Mouse (Mus musculus) heart, embryonic 12.5 days (tissue): ENCODE results near the gene 4921517D22Rik. TPM values are rescaled to one million over a fixed set of nuclear protein-coding genes. Genes with fewer than 3 reads are reported as not detected.

ENCODE experiments used
- ATAC-seq: fragments of 200-750 bp; cut with Nextera tagmentation; 2 replicates; pipeline ENCODE4 v1.8.0; 2017; ENCODE audit warnings: moderate TSS enrichment, moderate library complexity; ENCODE audit not compliant: insufficient number of reproducible peaks, low FRiP score
- H3K27ac ChIP-seq: fragments of 300-500 bp; sonication (generic); 2 replicates; pipeline ENCODE4 v1.5.1; 2016; ENCODE audit warnings: mild to moderate bottlenecking, moderate library complexity; ENCODE audit not compliant: poor library complexity, severe bottlenecking
- H3K27me3 ChIP-seq: fragments of 300-500 bp; sonication (generic); replicated peaks from 2 replicates; pipeline ENCODE4 v1.6.1; 2016; ENCODE audit warnings: mild to moderate bottlenecking, moderate library complexity
- H3K36me3 ChIP-seq: fragments of 300-500 bp; sonication (generic); 2 replicates; pipeline ENCODE4 v1.6.1; 2016; ENCODE audit warnings: mild to moderate bottlenecking, moderate library complexity
- H3K4me1 ChIP-seq: fragments of 300-500 bp; sonication (generic); replicated peaks from 2 replicates; pipeline ENCODE4 v1.6.1; 2016; ENCODE audit warnings: mild to moderate bottlenecking
- H3K4me2 ChIP-seq: fragments of 300-500 bp; sonication (generic); 2 replicates; pipeline ENCODE4 v1.6.1; 2016; ENCODE audit warnings: mild to moderate bottlenecking, moderate library complexity
- H3K4me3 ChIP-seq: fragments of 300-500 bp; sonication (generic); 2 replicates; pipeline ENCODE4 v1.5.1; 2016; ENCODE audit warnings: mild to moderate bottlenecking
- H3K9ac ChIP-seq: fragments of 300-500 bp; sonication (generic); 2 replicates; pipeline ENCODE4 v1.6.1; 2016; ENCODE audit warnings: mild to moderate bottlenecking, moderate library complexity
- H3K9me3 ChIP-seq: fragments of 300-500 bp; sonication (generic); replicated peaks from 2 replicates; pipeline ENCODE4 v1.6.1; 2016; ENCODE audit warnings: mild to moderate bottlenecking, moderate library complexity
- WGBS: fragments of 180-500 bp; shearing (Covaris S2); methylation state at CpG from one replicate; pipeline ENCODE4 v1.1.7; 2016; 5-methylcytosine and 5-hydroxymethylcytosine counted together
- polyA plus RNA-seq: library from polyadenylated mRNA; unstranded; fragments of >200 nt; fragmentation: Nextera tagmentation; extraction: Ambion mirVana; gene quantifications from 2 replicates; pipeline ENCODE4 v1.2.1, GENCODE M21; 2016

4921517D22Rik gene
- polyA plus RNA-seq, 1 experiment from 2014 or later: not detected

GRCm38 (mm10) chr13:59690576-59690975 is 3.3 kb downstream of the 4921517D22Rik start:
- 75% methylated on average over 7 of the region's 7 CpGs for WGBS
- Histone ChIP-seq H3K27ac (no peak overlapping the region), H3K9ac (no peak overlapping the region), H3K27me3 (no peaks in the 10 kb centered on the region), H3K36me3 (no peaks in the 10 kb centered on the region), H3K4me3 (no peak overlapping the region), H3K4me1 (peaks cover 10% of the 10 kb centered on the region; the same call in 1 of the 2 replicates), H3K9me3 (no peaks in the 10 kb centered on the region), H3K4me2 (no peak overlapping the region)
- ATAC-seq: no peak

DNA sequence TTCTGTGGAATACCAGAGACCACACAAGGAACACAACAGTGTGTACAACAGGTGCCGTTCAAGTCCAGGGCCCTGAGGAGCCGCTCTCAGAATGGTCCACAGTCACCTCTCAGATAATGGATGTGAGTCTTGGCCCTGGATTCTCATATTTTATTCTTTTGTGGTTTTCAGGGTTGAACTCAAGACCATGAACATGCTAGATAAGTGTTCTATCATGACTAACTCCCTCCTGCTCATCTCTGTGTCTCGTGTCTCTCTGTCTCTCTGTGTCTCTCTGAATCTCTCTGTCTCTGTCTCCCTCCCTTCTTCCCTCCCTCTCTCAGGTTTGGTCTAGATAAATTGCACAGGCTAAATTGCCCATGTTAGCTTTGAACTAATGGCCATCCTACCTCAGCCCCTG is 4.1 kb downstream of the 4921517D22Rik start:
- H3K4me2 ChIP-seq: no peak overlapping the region
- no peak for ATAC-seq
- H3K27ac ChIP-seq: no peak overlapping the region
- no peak overlapping the region for H3K4me3 ChIP-seq
- no peaks in the 10 kb centered on the region for H3K9me3 ChIP-seq
- H3K27me3 ChIP-seq: no peaks in the 10 kb centered on the region
- no peaks in the 10 kb centered on the region for H3K36me3 ChIP-seq
- 84% methylated on average over 3 of the region's 3 CpGs for WGBS
- no peak overlapping the region for H3K9ac ChIP-seq
- peaks cover 10% of the 10 kb centered on the region; the same call in 1 of the 2 replicates for H3K4me1 ChIP-seq

GRCm38 (mm10) chr13:59689313-59689712 is 4.6 kb downstream of the 4921517D22Rik start:
- 62% methylated on average over 9 of the region's 9 CpGs for WGBS
- Histone ChIP-seq H3K9me3 (no peaks in the 10 kb centered on the region), H3K27ac (no peak overlapping the region), H3K4me3 (no peak overlapping the region), H3K9ac (no peak overlapping the region), H3K4me2 (no peak overlapping the region), H3K36me3 (no peaks in the 10 kb centered on the region), H3K27me3 (no peaks in the 10 kb centered on the region), H3K4me1 (peaks cover 10% of the 10 kb centered on the region; the same call in 1 of the 2 replicates)
- no peak for ATAC-seq

DNA sequence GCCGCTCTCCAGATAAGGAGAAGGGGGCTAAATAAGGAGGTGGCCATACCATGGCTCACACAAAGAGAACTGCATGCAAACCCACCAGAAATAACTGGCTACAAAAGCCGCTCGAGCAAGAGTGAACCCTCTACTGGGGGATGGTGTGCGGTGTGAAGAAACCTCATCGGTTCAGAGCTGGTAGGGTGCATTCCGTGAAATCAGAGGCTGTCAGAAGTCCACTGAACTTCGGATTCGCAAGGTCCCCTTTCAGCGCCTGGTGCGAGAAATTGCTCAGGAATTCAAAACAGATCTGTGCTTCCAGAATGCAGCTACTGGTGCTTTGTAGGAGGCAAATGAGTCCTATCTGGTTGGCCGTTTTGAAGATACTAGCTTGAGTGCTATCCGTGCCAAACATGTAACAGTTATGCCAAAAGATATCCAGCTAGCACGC is 5.6 kb downstream of the 4921517D22Rik start:
- Histone ChIP-seq H3K27me3 (no peaks in the 10 kb centered on the region), H3K4me1 (peaks cover 10% of the 10 kb centered on the region; the same call in 1 of the 2 replicates), H3K9ac (peak overlapping the region; percentile 30; the same call in 1 of the 2 replicates), H3K4me3 (peak overlapping the region; percentile 26; the same call in 1 of the 2 replicates), H3K36me3 (no peaks in the 10 kb centered on the region), H3K27ac (peak overlapping the region; percentile 62), H3K4me2 (peak overlapping the region; percentile 67), H3K9me3 (no peaks in the 10 kb centered on the region)
- WGBS: 29% methylated on average over 13 of the region's 13 CpGs
- peak; percentile 33; the same call in 1 of the 2 replicates for ATAC-seq

DNA sequence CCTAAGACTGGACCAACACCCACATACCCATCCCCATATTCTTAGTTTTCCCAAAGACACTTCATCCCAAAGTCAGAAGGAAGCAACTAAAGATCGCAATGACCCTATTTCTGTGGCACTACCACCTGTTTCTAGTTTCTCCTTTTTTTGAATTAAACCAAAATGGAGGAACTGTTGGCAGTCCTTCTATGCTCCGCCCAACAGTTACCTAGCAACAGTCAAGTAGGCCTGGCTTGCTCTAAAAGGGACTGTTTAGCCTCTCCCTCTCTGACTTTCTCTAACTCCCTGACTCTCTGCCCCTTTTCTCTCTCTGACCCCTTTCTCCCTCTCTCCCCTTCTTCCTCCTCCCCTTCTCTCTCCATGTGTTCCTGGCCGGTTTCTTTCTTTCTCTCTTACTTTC is 8.7 kb downstream of the 4921517D22Rik start:
- Histone ChIP-seq H3K27ac (no peak overlapping the region), H3K4me3 (no peak overlapping the region), H3K4me1 (peaks cover 15% of the 10 kb centered on the region), H3K27me3 (peaks cover 5% of the 10 kb centered on the region; the same call in 1 of the 2 replicates), H3K9me3 (no peaks in the 10 kb centered on the region), H3K4me2 (no peak overlapping the region), H3K36me3 (no peaks in the 10 kb centered on the region), H3K9ac (no peak overlapping the region)
- WGBS: 80% methylated on average over 3 of the region's 3 CpGs
- ATAC-seq: no peak

GRCm38 (mm10) chr13:59682629-59683028 is 11.3 kb downstream of the 4921517D22Rik start:
- no peak for ATAC-seq
- Histone ChIP-seq H3K27me3 (peaks cover 5% of the 10 kb centered on the region; the same call in 1 of the 2 replicates), H3K4me2 (peak overlapping the region; percentile 17; the same call in 1 of the 2 replicates), H3K27ac (no peak overlapping the region), H3K9ac (no peak overlapping the region), H3K4me3 (no peak overlapping the region), H3K9me3 (no peaks in the 10 kb centered on the region), H3K36me3 (no peaks in the 10 kb centered on the region), H3K4me1 (peaks cover 5% of the 10 kb centered on the region; the same call in 1 of the 2 replicates)
- 11% methylated on average over 7 of the region's 7 CpGs for WGBS

- Histone ChIP-seq H3K9ac (no peak overlapping the region), H3K4me2 (no peak overlapping the region), H3K36me3 (no peaks in the 10 kb centered on the region), H3K4me1 (peaks cover 5% of the 10 kb centered on the region; the same call in 1 of the 2 replicates), H3K9me3 (no peaks in the 10 kb centered on the region), H3K27ac (no peak overlapping the region), H3K4me3 (no peak overlapping the region), H3K27me3 (peaks cover 5% of the 10 kb centered on the region; the same call in 1 of the 2 replicates)
- WGBS: 49% methylated on average over 4 of the region's 4 CpGs
- ATAC-seq: no peak
Observed at GRCm38 (mm10) chr13:59679908-59680307, 14.0 kb downstream of the 4921517D22Rik start.

DNA sequence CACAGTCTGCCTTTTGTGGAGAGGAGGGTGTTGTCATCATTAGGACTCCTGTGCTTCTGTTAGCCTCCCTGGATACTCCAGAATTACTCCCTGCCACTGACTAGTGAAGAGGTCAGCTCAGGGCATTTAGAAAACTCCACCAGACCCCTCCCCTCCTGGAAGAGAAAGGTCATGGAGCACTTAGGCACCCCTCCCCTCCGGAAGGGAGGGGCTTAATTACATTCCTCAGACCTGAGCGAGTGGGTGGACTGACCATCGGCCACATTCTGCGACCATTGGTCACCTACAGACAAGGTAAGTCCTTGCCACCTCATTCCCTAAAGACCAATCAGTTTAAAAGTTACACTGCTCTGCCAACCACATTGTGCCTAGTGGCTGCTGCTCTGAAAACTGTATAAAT is 14.6 kb downstream of the 4921517D22Rik start:
- no peak for ATAC-seq
- peaks cover 10% of the 10 kb centered on the region for H3K4me1 ChIP-seq
- H3K36me3 ChIP-seq: no peaks in the 10 kb centered on the region
- H3K9me3 ChIP-seq: no peaks in the 10 kb centered on the region
- H3K9ac ChIP-seq: no peak overlapping the region
- no peak overlapping the region for H3K4me3 ChIP-seq
- 50% methylated on average over 4 of the region's 4 CpGs for WGBS
- peaks cover 5% of the 10 kb centered on the region; the same call in 1 of the 2 replicates for H3K27me3 ChIP-seq
- no peak overlapping the region for H3K4me2 ChIP-seq
- no peak overlapping the region for H3K27ac ChIP-seq

DNA sequence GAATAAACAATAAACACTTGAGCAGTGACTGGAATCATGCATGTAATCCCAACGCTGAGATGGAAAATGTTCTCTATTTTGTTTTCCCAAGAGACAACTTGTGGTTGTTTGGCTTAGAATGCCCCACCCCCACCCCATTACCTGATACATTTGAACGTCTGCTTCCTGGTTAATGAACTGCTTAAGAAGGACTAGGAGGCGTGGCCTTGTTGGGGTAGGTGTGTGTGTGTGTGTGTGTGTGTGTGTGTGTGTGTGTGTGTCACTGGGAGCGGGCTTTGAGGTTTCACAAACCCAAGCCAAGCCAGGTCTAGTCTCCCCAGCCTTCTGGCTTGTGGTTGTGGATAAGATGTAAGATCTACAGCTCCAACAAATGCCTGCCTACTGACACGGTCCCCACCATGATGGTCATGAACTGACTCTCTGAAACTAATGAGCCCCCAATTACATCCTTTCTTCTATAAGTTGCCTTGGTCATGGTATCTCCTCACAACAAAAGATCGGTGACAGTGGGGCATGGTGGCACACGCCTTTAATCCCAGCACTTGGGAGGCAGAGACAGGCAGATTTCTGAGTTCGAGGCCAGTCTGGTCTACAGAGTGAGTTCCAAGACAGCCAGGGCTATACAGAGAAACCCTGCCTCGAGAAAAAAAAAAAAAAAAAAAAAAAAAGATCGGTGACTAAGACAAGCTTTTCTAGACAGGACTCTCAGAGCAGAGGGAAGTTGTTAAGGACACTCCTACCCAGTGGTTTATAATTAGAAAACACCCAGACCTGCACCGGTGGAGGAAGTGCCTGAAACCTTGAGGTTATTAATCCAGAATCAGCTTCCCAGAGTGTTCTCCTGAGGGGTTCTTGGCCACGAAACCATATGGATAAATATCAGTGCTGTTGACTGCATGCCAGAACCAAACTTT is 17.3 kb downstream of the 4921517D22Rik start:
- Histone ChIP-seq H3K27me3 (peaks cover 4% of the 10 kb centered on the region; the same call in 1 of the 2 replicates), H3K36me3 (no peaks in the 10 kb centered on the region), H3K9me3 (no peaks in the 10 kb centered on the region), H3K27ac (no peak overlapping the region), H3K4me3 (no peak overlapping the region), H3K9ac (no peak overlapping the region), H3K4me1 (peaks cover 21% of the 10 kb centered on the region), H3K4me2 (no peak overlapping the region; the same call in 1 of the 2 replicates)
- ATAC-seq: no peak
- WGBS: 77% methylated on average over 12 of the region's 12 CpGs

GRCm38 (mm10) chr13:59675151-59676011 is 18.5 kb downstream of the 4921517D22Rik start, which contains the start of gene Golm1:
Golm1 (minus strand) TSS chr13:59675811.
- peaks cover 21% of the 10 kb centered on the region for H3K4me1 ChIP-seq
- under 1% methylated on average over 52 of the region's 61 CpGs for WGBS
- no peaks in the 10 kb centered on the region for H3K9me3 ChIP-seq
- ATAC-seq: peak; percentile 89
- no peaks in the 10 kb centered on the region for H3K27me3 ChIP-seq
- H3K27ac ChIP-seq: peak within 1 kb of the TSS; percentile 58
- H3K4me2 ChIP-seq: peak within 1 kb of the TSS; percentile 70
- no peaks in the 10 kb centered on the region for H3K36me3 ChIP-seq
- H3K9ac ChIP-seq: peak within 1 kb of the TSS; percentile 73
- peak within 1 kb of the TSS; percentile 69 for H3K4me3 ChIP-seq
